Mouse (Mus musculus) ES-E14 (cell line): ENCODE results near the gene Dctn3. TPM values are rescaled to one million over a fixed set of nuclear protein-coding genes. Genes with fewer than 3 reads are reported as not detected.

ENCODE experiments used
- DNase-seq: peaks from one replicate; pipeline ENCODE4 v3.0.0-alpha.2; 2013; ENCODE audit warnings: low read depth, low spot score
- H3K27ac ChIP-seq: 2 replicates; pipeline ENCODE4 v1.5.1; 2012; ENCODE audit warnings: low read depth, mild to moderate bottlenecking, low read length, moderate library complexity, mixed read lengths; ENCODE audit not compliant: poor library complexity, insufficient read depth, severe bottlenecking
- H3K36me3 ChIP-seq: 2 replicates; pipeline ENCODE4 v1.6.1; 2012; ENCODE audit warnings: mild to moderate bottlenecking, low read length, moderate library complexity, mixed read lengths; ENCODE audit not compliant: control insufficient read depth, poor library complexity, insufficient read depth, severe bottlenecking
- H3K4me1 ChIP-seq, 2 experiments: fragments of 150-350 bp in 1 of 2; sonication (generic) in 1 of 2; 2 replicates each; pipeline ENCODE4 v1.6.1; 2012; ENCODE audit warnings: low read length in 2 of 2, mild to moderate bottlenecking in 1 of 2, mixed read lengths in 1 of 2; ENCODE audit not compliant: control insufficient read depth in 2 of 2, insufficient read depth in 2 of 2, poor library complexity in 1 of 2
- H3K4me3 ChIP-seq, 2 experiments: fragments of 150-350 bp in 1 of 2; sonication (generic) in 1 of 2; 2 replicates each; pipeline ENCODE4 v1.5.1; 2012; ENCODE audit warnings: low read length in 2 of 2, low read depth in 1 of 2, mild to moderate bottlenecking in 1 of 2, mixed read lengths in 1 of 2; ENCODE audit not compliant: insufficient read depth in 1 of 2, poor library complexity in 1 of 2, severe bottlenecking in 1 of 2
- H3K9ac ChIP-seq: 2 replicates; pipeline ENCODE4 v1.6.1; 2012; ENCODE audit warnings: low read depth, mild to moderate bottlenecking, low read length, mixed read lengths; ENCODE audit not compliant: poor library complexity, insufficient read depth, severe bottlenecking
- H3K9me3 ChIP-seq: fragments of 150-350 bp; sonication (generic); 2 replicates; pipeline ENCODE4 v1.6.1; 2012; ENCODE audit warnings: low read depth, mild to moderate bottlenecking, low read length; ENCODE audit not compliant: control insufficient read depth, insufficient read depth
- CHD2 ChIP-seq: IDR thresholded peaks from 2 replicates; pipeline ENCODE4 v1.6.1; 2014; ENCODE audit warnings: mild to moderate bottlenecking, low read depth, low read length, inconsistent platforms
- HCFC1 ChIP-seq: IDR thresholded peaks from 2 replicates; pipeline ENCODE4 v1.6.1; 2012; ENCODE audit warnings: low read length, inconsistent platforms, borderline replicate concordance; ENCODE audit not compliant: insufficient read depth
- MAFK ChIP-seq: IDR thresholded peaks from 2 replicates; pipeline ENCODE4 v1.6.1; 2014; ENCODE audit warnings: mild to moderate bottlenecking, low read depth, low read length, inconsistent platforms; ENCODE audit not compliant: insufficient read depth
- ZC3H11A ChIP-seq: IDR thresholded peaks from 2 replicates; pipeline ENCODE4 v1.6.1; 2012; ENCODE audit warnings: low read depth, mild to moderate bottlenecking, inconsistent platforms, low read length, borderline replicate concordance
- ZNF384 ChIP-seq: IDR thresholded peaks from 2 replicates; pipeline ENCODE4 v1.6.1; 2012; ENCODE audit warnings: low read depth, low read length, inconsistent platforms
- in situ Hi-C, 2 experiments: fragments of 600-800 bp; cut with MboI; formaldehyde crosslinking; loops; one replicate each; pipeline ENCODE4 v1.15.1; 2025; ENCODE audit warnings: low sequenced_read_pairs in 2 of 2, inconsistent platforms in 1 of 2; ENCODE audit not compliant: unreplicated experiment in 2 of 2
- total RNA-seq: library from RNA; depleted of rRNA; stranded (reverse); fragments of 300-350 nt; gene quantifications from 2 replicates; pipeline ENCODE4 v1.2.3, GENCODE M21; 2012

Dctn3 gene
- total RNA-seq, 1 experiment = 90.9 TPM

- Histone ChIP-seq H3K9me3 (no peaks in the 10 kb centered on the region), H3K4me1 (peaks cover 4 to 17% of the 10 kb centered on the region in 2 experiments; a peak in 1 of 4 replicates), H3K27ac (no peak overlapping the region), H3K4me3 (no peak overlapping the region), H3K9ac (no peak overlapping the region), H3K36me3 (no peaks in the 10 kb centered on the region)
- in situ Hi-C loops = no loop called here
- TF ChIP-seq ZC3H11A (no peak), CHD2 (no peak), ZNF384 (no peak), MAFK (no peak), HCFC1 (no peak)
- no peak for DNase-seq
Observed at GRCm38 (mm10) chr4:41677006-41677629, 45.9 kb downstream of the Dctn3 start.

GRCm38 (mm10) chr4:41676248-41677005, 46.5 kb downstream of the Dctn3 start:
- H3K9ac ChIP-seq = no peak overlapping the region
- TF ChIP-seq CHD2 (no peak), MAFK (no peak), ZC3H11A (no peak), ZNF384 (no peak), HCFC1 (no peak)
- no peak for DNase-seq
- H3K4me3 ChIP-seq = peak overlapping the region in 1 of 2 experiments; percentile 16; a peak in 2 of 4 replicates
- no peak overlapping the region for H3K27ac ChIP-seq
- no peaks in the 10 kb centered on the region for H3K9me3 ChIP-seq
- H3K4me1 ChIP-seq = peaks cover 4 to 17% of the 10 kb centered on the region in 2 experiments; a peak in 1 of 4 replicates
- in situ Hi-C loops = no loop called here
- no peaks in the 10 kb centered on the region for H3K36me3 ChIP-seq

GRCm38 (mm10) chr4:41673186-41673585, 49.8 kb downstream of the Dctn3 start:
- in situ Hi-C loops = no loop called here
- Histone ChIP-seq H3K9ac (no peak overlapping the region), H3K4me3 (no peak overlapping the region), H3K9me3 (no peaks in the 10 kb centered on the region), H3K36me3 (no peaks in the 10 kb centered on the region), H3K27ac (no peak overlapping the region), H3K4me1 (peaks cover 4 to 25% of the 10 kb centered on the region in 2 experiments; a peak in 1 of 4 replicates)
- TF ChIP-seq ZC3H11A = no peak
- no peak for TF ChIP-seq ZNF384
- TF ChIP-seq MAFK = no peak
- TF ChIP-seq HCFC1 = no peak
- no peak for TF ChIP-seq CHD2
- DNase-seq = no peak

GRCm38 (mm10) chr4:41672522-41672963, 50.4 kb downstream of the Dctn3 start:
- no peaks in the 10 kb centered on the region for H3K36me3 ChIP-seq
- no peak for TF ChIP-seq ZNF384
- no peak for TF ChIP-seq HCFC1
- TF ChIP-seq CHD2 = no peak
- no peak overlapping the region for H3K4me3 ChIP-seq
- H3K9me3 ChIP-seq = no peaks in the 10 kb centered on the region
- no peak overlapping the region for H3K27ac ChIP-seq
- in situ Hi-C loops = no loop called here
- DNase-seq = no peak
- no peak overlapping the region for H3K9ac ChIP-seq
- peaks cover 4 to 25% of the 10 kb centered on the region in 2 experiments; a peak in 1 of 4 replicates for H3K4me1 ChIP-seq
